ENCODE assay signal across 11 mouse cellular contexts in the genomic region with DNA sequence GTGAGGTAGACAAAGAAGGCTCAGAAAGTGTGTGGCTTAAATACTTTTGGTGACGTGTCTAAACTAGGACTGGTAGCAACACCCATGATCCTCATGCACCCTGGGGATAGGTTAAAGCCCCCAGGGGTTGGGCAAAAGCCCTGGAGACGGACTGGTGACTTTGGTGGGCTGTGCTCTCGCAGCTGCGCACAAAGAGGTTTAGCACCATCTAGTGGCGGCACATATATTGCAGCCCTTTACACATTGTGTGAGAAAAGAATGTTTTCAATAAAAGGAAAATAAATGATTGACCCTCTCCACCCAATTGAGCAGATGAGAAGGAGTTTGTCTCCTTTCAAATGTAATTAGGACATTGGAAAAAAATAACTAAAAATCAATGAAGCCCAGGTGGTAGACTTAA. TPM values are rescaled to one million over a fixed set of nuclear protein-coding genes. Genes with fewer than 3 reads are reported as not detected.
A peak's percentile ranks its signal among the peaks of the same experiment; 100 is the strongest.
DNase-seq lines count a peak whose midpoint lies in the region; ATAC-seq and TF ChIP-seq lines count a peak whose summit lies in the region.
"Not testable (repeated sequence)": the region's sequence is repeated elsewhere in the genome, so short reads cannot be mapped to it uniquely, and the experiment has no call there.
"Had no signal": no experiment of that assay in that cellular context is flagged by ENCODE, and none has a peak within 500 bp of the region (broad histone marks: within the 10 kb centered on the region; RNA-seq: fewer than 3 reads in every experiment).

No protein-coding gene starts in this region.

- H3K27ac ChIP-seq in forebrain, embryonic 11.5 days (ENCODE audit: low read depth, low read length); hindbrain, embryonic 10.5 days; lung, embryonic 14.5 days (ENCODE audit: low read depth): not testable (repeated sequence)

- not testable (repeated sequence) for DNase-seq in G1E (ENCODE audit: low spot score)
- DNase-seq in c-Kit-positive CD71-positive TER-119-positive erythroid progenitor cells, embryonic 14.5 days (ENCODE audit: low spot score), result peak; percentile 14
- DNase-seq in forebrain, embryonic 11.5 days (ENCODE audit: low spot score), result peak; percentile 70
- DNase-seq in hindbrain, embryonic 10.5 days (ENCODE audit: low spot score), result peak; percentile 59
- peak; percentile 10 for DNase-seq in layer of hippocampus, adult 9-11 months
- peak; percentile 88 for DNase-seq in lung, embryonic 14.5 days
- peak; percentile 59 for DNase-seq in retina, postnatal 1 day
- peak; percentile 32 to 47 for DNase-seq in thymus, postnatal 36 days

- H3K9me3 ChIP-seq in G1E (replicated peaks); forebrain, embryonic 11.5 days (ENCODE audit: control insufficient read depth, low read length); lung, embryonic 14.5 days (ENCODE audit: low read depth, low read length): not testable (repeated sequence)
- H3K9me3 ChIP-seq in hindbrain, embryonic 10.5 days, result peaks cover 16% of the 10 kb centered on the region; the same call in 1 of the 2 replicates

- not testable (repeated sequence) for H3K4me2 ChIP-seq in forebrain, embryonic 11.5 days (ENCODE audit: low read depth, low read length, severe bottlenecking); lung, embryonic 14.5 days

- ATAC-seq in G1E (ENCODE audit: extremely low read depth, insufficient number of reproducible peaks, low FRiP score, poor library complexity, severe bottlenecking), result 0 out of 2 replicates have a peak, but pooled peaks have one; percentile 22
- 0 out of 2 replicates have a peak, but pooled peaks have one; percentile 42 for ATAC-seq in forebrain, embryonic 11.5 days (replicated peaks; ENCODE audit: low FRiP score)
- ATAC-seq in lung, embryonic 14.5 days (ENCODE audit: insufficient read depth), result not testable (repeated sequence)

- not testable (repeated sequence) for H3K4me1 ChIP-seq in G1E (ENCODE audit: insufficient read depth, low read depth, low read length); forebrain, embryonic 11.5 days (replicated peaks; ENCODE audit: control insufficient read depth, insufficient read depth, low read length); hindbrain, embryonic 10.5 days (replicated peaks); lung, embryonic 14.5 days (ENCODE audit: insufficient read depth)

- TF ChIP-seq CTCF in G1E (IDR thresholded peaks at IDR 0.05; ENCODE audit: low read depth, low read length), result peak; percentile 18; the same call in 1 of the 2 replicates
- peak; percentile 73 for TF ChIP-seq CTCF in lung, embryonic 14.5 days (IDR thresholded peaks at IDR 0.05; ENCODE audit: low read depth)

- not testable (repeated sequence) for H3K9ac ChIP-seq in forebrain, embryonic 11.5 days (ENCODE audit: low read length); lung, embryonic 14.5 days

- not testable (repeated sequence) for H3K36me3 ChIP-seq in G1E (replicated peaks); forebrain, embryonic 11.5 days (ENCODE audit: control insufficient read depth, insufficient read depth, low read length); hindbrain, embryonic 10.5 days; lung, embryonic 14.5 days (ENCODE audit: insufficient read depth)

- H3K27me3 ChIP-seq in G1E (ENCODE audit: insufficient read depth, low read length); forebrain, embryonic 11.5 days (ENCODE audit: control insufficient read depth, insufficient read depth, low read length); hindbrain, embryonic 10.5 days (ENCODE audit: insufficient read depth, poor library complexity, severe bottlenecking); lung, embryonic 14.5 days (ENCODE audit: insufficient read depth, low read length): not testable (repeated sequence)

- 8% methylated on average over 5 of the region's 5 CpGs for WGBS in forebrain, embryonic 11.5 days
- WGBS in hindbrain, embryonic 10.5 days, result 8% methylated on average over 5 of the region's 5 CpGs
- 6% methylated on average over 5 of the region's 5 CpGs for WGBS in lung, embryonic 14.5 days

- H3K4me3 ChIP-seq in G1E (ENCODE audit: low read depth, low read length); forebrain, embryonic 11.5 days (ENCODE audit: low read depth, low read length); hindbrain, embryonic 10.5 days; lung, embryonic 14.5 days (ENCODE audit: low read depth, low read length): not testable (repeated sequence)

RNA-seq across cellular contexts. Expression of a gene that starts 22.6 kb away (rescaled TPM):
- total RNA-seq in G1E (2014; fragmentation: Nextera tagmentation), result not detected in 2 replicates
- 0.11 TPM in 1 of 2 replicates, not detected in the other for total RNA-seq in G1E (2017)
- polyA plus RNA-seq in G1E (2012), result not detected in 2 replicates
- polyA plus RNA-seq in forebrain, embryonic 11.5 days (2014; fragmentation: Nextera tagmentation; extraction: Ambion mirVana), result not detected in 2 replicates
- polyA plus RNA-seq in hindbrain, embryonic 10.5 days (2016; fragmentation: Nextera tagmentation; extraction: Ambion mirVana), result not detected in 2 replicates
- not detected in 2 replicates for polyA plus RNA-seq in lung, embryonic 14.5 days (2014; fragmentation: Nextera tagmentation; extraction: Ambion mirVana)
- total RNA-seq: hematopoietic stem cell, adult 5-6 weeks had no signal
- polyA plus RNA-seq: embryonic facial prominence, embryonic 12.5 days; midbrain, embryonic 15.5 days had no signal

RNA-seq across cellular contexts. Expression of a gene that starts 45.8 kb away (rescaled TPM):
- not detected in 2 replicates for total RNA-seq in G1E (2014; fragmentation: Nextera tagmentation)
- total RNA-seq in G1E (2017), result 0.16 TPM in 1 of 2 replicates, not detected in the other
- polyA plus RNA-seq in G1E (2012), result not detected in 2 replicates
- polyA plus RNA-seq in forebrain, embryonic 11.5 days (2014; fragmentation: Nextera tagmentation; extraction: Ambion mirVana), result not detected in 2 replicates
- not detected in 2 replicates for polyA plus RNA-seq in hindbrain, embryonic 10.5 days (2016; fragmentation: Nextera tagmentation; extraction: Ambion mirVana)
- polyA plus RNA-seq in lung, embryonic 14.5 days (2014; fragmentation: Nextera tagmentation; extraction: Ambion mirVana), result not detected in 2 replicates
- total RNA-seq: hematopoietic stem cell, adult 5-6 weeks had no signal
- polyA plus RNA-seq: embryonic facial prominence, embryonic 12.5 days had no signal

RNA-seq across cellular contexts. Expression of a gene that starts 54.3 kb away (rescaled TPM):
- not detected in 2 replicates for total RNA-seq in G1E (2014; fragmentation: Nextera tagmentation)
- total RNA-seq in G1E (2017), result not detected in 2 replicates
- polyA plus RNA-seq in G1E (2012), result not detected in 2 replicates
- polyA plus RNA-seq in forebrain, embryonic 11.5 days (2014; fragmentation: Nextera tagmentation; extraction: Ambion mirVana), result not detected in 2 replicates
- 0.17 TPM in 1 of 2 replicates, not detected in the other for polyA plus RNA-seq in hindbrain, embryonic 10.5 days (2016; fragmentation: Nextera tagmentation; extraction: Ambion mirVana)
- polyA plus RNA-seq in lung, embryonic 14.5 days (2014; fragmentation: Nextera tagmentation; extraction: Ambion mirVana), result not detected in 2 replicates
- total RNA-seq: hematopoietic stem cell, adult 5-6 weeks had no signal
- polyA plus RNA-seq: embryonic facial prominence, embryonic 12.5 days had no signal

RNA-seq across cellular contexts. Expression of a gene that starts 57.6 kb away (rescaled TPM):
- total RNA-seq in G1E (2014; fragmentation: Nextera tagmentation), result not detected in 2 replicates
- total RNA-seq in G1E (2017), result 0.05 and 0.06 TPM in 2 replicates
- polyA plus RNA-seq in G1E (2012), result not detected in 2 replicates
- 0.13 and 0.27 TPM in 2 replicates for polyA plus RNA-seq in forebrain, embryonic 11.5 days (2014; fragmentation: Nextera tagmentation; extraction: Ambion mirVana)
- 0.42 and 0.54 TPM in 2 replicates for polyA plus RNA-seq in hindbrain, embryonic 10.5 days (2016; fragmentation: Nextera tagmentation; extraction: Ambion mirVana)
- 0.51 and 0.61 TPM in 2 replicates for polyA plus RNA-seq in lung, embryonic 14.5 days (2014; fragmentation: Nextera tagmentation; extraction: Ambion mirVana)
- total RNA-seq: hematopoietic stem cell, adult 5-6 weeks had no signal
